Mouse (Mus musculus): ENCODE data around the gene Tmem19. TPM values are rescaled to one million over a fixed set of nuclear protein-coding genes. Genes with fewer than 3 reads are reported as not detected.

Gene Tmem19
- total RNA-seq, 1 experiment = 30.9 TPM

DNA sequence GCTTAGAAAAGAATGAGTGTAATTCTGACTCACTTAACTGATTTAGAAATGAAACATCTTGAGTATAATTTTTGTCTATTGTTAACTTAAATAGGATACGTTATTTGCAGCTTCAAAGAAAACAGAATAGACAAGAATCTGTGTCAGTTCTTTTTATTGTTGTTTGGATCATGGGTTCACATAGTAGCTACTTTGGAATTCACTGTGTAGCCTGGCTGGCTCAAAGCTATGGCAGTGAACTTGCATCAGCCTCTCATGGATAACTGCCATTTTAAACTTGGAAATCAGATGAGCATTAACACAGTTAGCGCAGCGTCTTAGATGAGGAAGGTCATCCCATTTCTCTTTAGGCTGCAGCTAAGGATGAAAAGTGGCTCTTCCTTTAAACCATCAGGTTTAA is 25.6 kb upstream of the Tmem19 start:
- 0 out of 4 replicates have a peak, but pooled peaks cover 0 to 6% of the 10 kb centered on the region in 2 experiments for H3K4me1 ChIP-seq (ENCODE audit: control insufficient read depth in 2 of 2, insufficient read depth in 2 of 2, low read length in 2 of 2, poor library complexity in 1 of 2)
- H3K9ac ChIP-seq (ENCODE audit: insufficient read depth, low read depth, low read length, poor library complexity, severe bottlenecking) = no peak overlapping the region
- H3K9me3 ChIP-seq (ENCODE audit: control insufficient read depth, insufficient read depth, low read depth, low read length) = no peaks in the 10 kb centered on the region
- no peak for TF ChIP-seq ZNF384 (IDR thresholded peaks at IDR 0.05; ENCODE audit: low read depth, low read length)
- no peak for TF ChIP-seq ZC3H11A (IDR thresholded peaks at IDR 0.05; ENCODE audit: borderline replicate concordance, low read depth, low read length)
- TF ChIP-seq CHD2 (IDR thresholded peaks at IDR 0.05; ENCODE audit: low read depth, low read length) = no peak
- no peak for TF ChIP-seq MAFK (IDR thresholded peaks at IDR 0.05; ENCODE audit: insufficient read depth, low read depth, low read length)
- H3K4me3 ChIP-seq (ENCODE audit: insufficient read depth in 1 of 2, low read depth in 1 of 2, low read length in 2 of 2, poor library complexity in 1 of 2, severe bottlenecking in 1 of 2) = no peak overlapping the region
- DNase-seq (ENCODE audit: low read depth, low spot score) = no peak
- in situ Hi-C loops (cut with MboI; ENCODE audit: low sequenced_read_pairs in 2 of 2, unreplicated experiment in 2 of 2) = no loop called here
- H3K27ac ChIP-seq (ENCODE audit: insufficient read depth, low read depth, low read length, poor library complexity, severe bottlenecking) = no peak overlapping the region
- peaks cover 5% of the 10 kb centered on the region for H3K36me3 ChIP-seq (ENCODE audit: control insufficient read depth, insufficient read depth, low read length, poor library complexity, severe bottlenecking)

DNA sequence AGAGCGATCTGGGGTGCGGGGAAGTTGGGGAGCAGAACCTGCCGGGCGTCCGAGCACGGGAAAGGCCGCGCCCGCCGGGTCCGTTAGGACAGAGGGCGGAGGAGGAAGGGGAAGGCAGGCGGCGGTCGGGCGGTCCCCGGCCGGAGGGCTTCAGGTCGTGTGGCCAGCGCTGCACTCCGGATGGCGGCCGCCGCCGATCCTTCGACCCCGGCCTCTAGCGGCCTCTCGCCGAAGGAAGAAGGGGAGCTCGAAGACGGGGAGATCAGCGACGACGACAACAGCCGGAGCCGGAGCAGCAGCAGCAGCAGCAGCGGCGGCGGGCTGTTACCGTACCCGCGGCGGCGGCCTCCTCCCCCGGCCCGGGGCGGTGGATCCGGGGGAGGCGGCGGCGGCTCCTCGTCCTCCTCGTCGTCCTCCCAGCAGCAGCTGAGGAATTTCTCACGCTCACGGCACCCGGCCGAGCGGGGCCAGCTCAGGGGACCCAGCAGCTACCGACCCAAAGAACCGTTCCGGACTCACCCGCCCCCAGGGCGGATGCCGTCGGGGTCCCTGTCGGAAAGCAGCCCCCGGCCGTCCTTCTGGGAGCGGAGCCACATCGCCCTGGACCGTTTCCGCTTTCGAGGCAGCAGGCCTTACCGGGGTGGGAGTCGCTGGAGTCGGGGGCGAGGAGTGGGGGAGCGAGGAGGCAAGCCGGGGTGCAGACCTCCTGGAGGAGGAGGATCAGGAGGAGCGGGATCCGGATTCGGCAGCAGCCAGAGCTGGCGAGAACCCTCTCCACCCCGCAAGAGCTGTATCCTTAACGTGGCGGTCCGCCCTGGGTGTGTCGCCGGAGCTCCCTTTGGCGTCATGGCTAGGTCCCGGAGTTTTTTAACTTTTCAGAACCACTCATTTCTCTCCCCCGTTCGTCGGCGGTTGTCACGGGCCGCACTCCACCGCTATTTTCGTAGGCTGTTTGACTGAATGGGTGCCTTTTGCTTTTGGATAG is 23.0 kb upstream of the Tmem19 start:
- H3K4me3 ChIP-seq (ENCODE audit: insufficient read depth in 1 of 2, low read depth in 1 of 2, low read length in 2 of 2, poor library complexity in 1 of 2, severe bottlenecking in 1 of 2) = peak overlapping the region; percentile 75 to 81
- peaks cover 2% of the 10 kb centered on the region; the same call in 1 of the 2 replicates for H3K36me3 ChIP-seq (ENCODE audit: control insufficient read depth, insufficient read depth, low read length, poor library complexity, severe bottlenecking)
- H3K4me1 ChIP-seq (ENCODE audit: control insufficient read depth in 2 of 2, insufficient read depth in 2 of 2, low read length in 2 of 2, poor library complexity in 1 of 2) = peaks cover 5 to 8% of the 10 kb centered on the region in 2 experiments; a peak in 1 of 4 replicates
- DNase-seq (ENCODE audit: low read depth, low spot score) = no peak
- TF ChIP-seq CHD2 (IDR thresholded peaks at IDR 0.05; ENCODE audit: low read depth, low read length) = no peak
- TF ChIP-seq ZNF384 (IDR thresholded peaks at IDR 0.05; ENCODE audit: low read depth, low read length) = no peak
- no peak for TF ChIP-seq MAFK (IDR thresholded peaks at IDR 0.05; ENCODE audit: insufficient read depth, low read depth, low read length)
- TF ChIP-seq ZC3H11A (IDR thresholded peaks at IDR 0.05; ENCODE audit: borderline replicate concordance, low read depth, low read length) = no peak
- TF ChIP-seq HCFC1 (IDR thresholded peaks at IDR 0.05; ENCODE audit: borderline replicate concordance, insufficient read depth, low read length) = no peak
- in situ Hi-C loops (cut with MboI; ENCODE audit: low sequenced_read_pairs in 2 of 2, unreplicated experiment in 2 of 2) = no loop called here
- peak overlapping the region; percentile 42 for H3K27ac ChIP-seq (ENCODE audit: insufficient read depth, low read depth, low read length, poor library complexity, severe bottlenecking)
- H3K9ac ChIP-seq (ENCODE audit: insufficient read depth, low read depth, low read length, poor library complexity, severe bottlenecking) = peak overlapping the region; percentile 91
- H3K9me3 ChIP-seq (ENCODE audit: control insufficient read depth, insufficient read depth, low read depth, low read length) = no peaks in the 10 kb centered on the region

DNA sequence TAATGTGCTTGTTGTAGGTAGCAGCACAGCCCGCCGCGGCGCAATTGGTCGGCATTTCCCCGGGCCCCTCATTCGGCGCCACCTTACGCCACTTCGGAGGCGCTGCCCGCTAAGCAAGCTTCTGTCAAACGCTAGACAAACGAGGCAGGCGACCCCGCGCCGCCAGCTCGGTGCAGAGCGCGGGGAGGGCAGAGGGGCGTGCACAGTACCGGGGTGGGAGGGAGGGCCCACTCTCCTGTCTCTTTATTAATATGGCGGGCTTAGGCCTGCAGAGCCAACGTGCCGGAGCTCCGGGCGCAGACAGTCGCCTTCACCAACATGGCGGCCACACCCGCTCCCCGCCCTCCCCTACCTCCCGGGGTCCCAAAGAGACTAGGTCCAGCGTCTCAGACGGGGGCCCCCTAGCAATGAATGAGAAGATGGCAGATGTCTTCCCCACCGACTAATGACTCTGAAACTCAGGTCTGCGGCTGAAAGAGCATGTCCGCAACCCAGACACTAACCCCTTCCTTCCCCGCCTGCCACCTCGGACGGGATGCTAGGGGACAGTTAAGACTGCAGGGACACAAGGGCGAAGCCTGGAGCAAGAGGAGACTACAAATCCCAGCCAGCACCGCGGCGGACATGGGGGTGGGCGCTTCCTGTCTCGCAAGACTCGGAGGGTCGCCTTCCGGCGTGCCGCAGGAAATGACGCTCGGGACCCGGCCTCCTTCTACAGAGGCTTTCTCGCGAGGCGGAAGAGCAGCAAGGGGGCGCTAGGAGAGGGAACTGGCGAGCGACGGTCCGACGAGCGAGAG is 22.1 kb upstream of the Tmem19 start, which contains the start of the genes Thap2 and Zfc3h1:
Gene Thap2 (minus strand): TSS at position 223 of the 797 bp plus-strand sequence.
Gene Zfc3h1 (plus strand): TSS at position 739 of the 797 bp plus-strand sequence.
- peak; percentile 90 for TF ChIP-seq CHD2 (IDR thresholded peaks at IDR 0.05; ENCODE audit: low read depth, low read length)
- no peak for TF ChIP-seq ZNF384 (IDR thresholded peaks at IDR 0.05; ENCODE audit: low read depth, low read length)
- peak; percentile 94 for TF ChIP-seq HCFC1 (IDR thresholded peaks at IDR 0.05; ENCODE audit: borderline replicate concordance, insufficient read depth, low read length)
- Histone ChIP-seq H3K9ac (ENCODE audit: insufficient read depth, low read depth, low read length, poor library complexity, severe bottlenecking) (peak within 1 kb of the TSS; percentile 91), H3K36me3 (ENCODE audit: control insufficient read depth, insufficient read depth, low read length, poor library complexity, severe bottlenecking) (peaks cover 2% of the 10 kb centered on the region; the same call in 1 of the 2 replicates), H3K9me3 (ENCODE audit: control insufficient read depth, insufficient read depth, low read depth, low read length) (no peaks in the 10 kb centered on the region), H3K4me3 (ENCODE audit: insufficient read depth in 1 of 2, low read depth in 1 of 2, low read length in 2 of 2, poor library complexity in 1 of 2, severe bottlenecking in 1 of 2) (peak within 1 kb of the TSS; percentile 75 to 81), H3K27ac (ENCODE audit: insufficient read depth, low read depth, low read length, poor library complexity, severe bottlenecking) (peak within 1 kb of the TSS; percentile 81), H3K4me1 (ENCODE audit: control insufficient read depth in 2 of 2, insufficient read depth in 2 of 2, low read length in 2 of 2, poor library complexity in 1 of 2) (peaks cover 5 to 8% of the 10 kb centered on the region in 2 experiments; a peak in 1 of 4 replicates)
- in situ Hi-C loops (cut with MboI; ENCODE audit: low sequenced_read_pairs in 2 of 2, unreplicated experiment in 2 of 2) = no loop called here
- DNase-seq (ENCODE audit: low read depth, low spot score) = peak; percentile 95

DNA sequence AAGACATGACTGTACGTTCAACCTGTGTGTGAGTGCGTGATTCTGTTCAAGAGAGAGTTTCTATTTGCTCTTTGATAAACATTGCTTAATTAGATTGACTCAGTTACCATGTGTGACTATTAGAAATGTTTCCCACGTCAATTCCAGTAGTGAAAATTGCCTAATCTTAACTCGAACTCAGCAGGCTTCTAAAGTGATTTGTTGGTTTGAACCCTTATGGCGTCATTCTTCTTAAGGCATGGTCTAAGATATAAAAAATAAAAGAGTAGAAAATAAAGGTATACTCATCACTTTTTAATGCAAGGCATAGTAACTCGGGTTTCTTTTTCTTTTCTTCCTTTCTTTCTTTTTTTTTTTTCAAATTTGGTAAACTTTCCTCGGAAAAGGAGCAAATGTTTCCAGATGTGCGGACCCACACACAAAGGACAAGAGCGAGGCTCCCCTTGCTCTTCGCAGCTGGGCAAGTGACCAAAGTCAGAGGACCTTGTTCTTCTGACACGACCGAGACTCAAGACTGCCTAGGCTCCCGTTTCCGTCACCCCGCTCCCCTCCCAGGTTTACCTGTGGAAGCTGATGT is 21.4 kb upstream of the Tmem19 start:
- DNase-seq (ENCODE audit: low read depth, low spot score) = no peak
- in situ Hi-C loops (cut with MboI; ENCODE audit: low sequenced_read_pairs in 2 of 2, unreplicated experiment in 2 of 2) = no loop called here
- peak overlapping the region; percentile 91 for H3K9ac ChIP-seq (ENCODE audit: insufficient read depth, low read depth, low read length, poor library complexity, severe bottlenecking)

More for the DNA sequence above, 21.4 kb upstream of the Tmem19 start:
- no peaks in the 10 kb centered on the region for H3K9me3 ChIP-seq (ENCODE audit: control insufficient read depth, insufficient read depth, low read depth, low read length)
- H3K36me3 ChIP-seq (ENCODE audit: control insufficient read depth, insufficient read depth, low read length, poor library complexity, severe bottlenecking) = peaks cover 2% of the 10 kb centered on the region; the same call in 1 of the 2 replicates
- peaks cover 5 to 8% of the 10 kb centered on the region in 2 experiments; a peak in 1 of 4 replicates for H3K4me1 ChIP-seq (ENCODE audit: control insufficient read depth in 2 of 2, insufficient read depth in 2 of 2, low read length in 2 of 2, poor library complexity in 1 of 2)
- H3K27ac ChIP-seq (ENCODE audit: insufficient read depth, low read depth, low read length, poor library complexity, severe bottlenecking) = peak overlapping the region; percentile 81
- H3K4me3 ChIP-seq (ENCODE audit: insufficient read depth in 1 of 2, low read depth in 1 of 2, low read length in 2 of 2, poor library complexity in 1 of 2, severe bottlenecking in 1 of 2) = peak overlapping the region; percentile 75 to 81
- TF ChIP-seq MAFK (IDR thresholded peaks at IDR 0.05; ENCODE audit: insufficient read depth, low read depth, low read length) (no peak), CHD2 (IDR thresholded peaks at IDR 0.05; ENCODE audit: low read depth, low read length) (no peak), ZNF384 (IDR thresholded peaks at IDR 0.05; ENCODE audit: low read depth, low read length) (no peak), ZC3H11A (IDR thresholded peaks at IDR 0.05; ENCODE audit: borderline replicate concordance, low read depth, low read length) (no peak), HCFC1 (IDR thresholded peaks at IDR 0.05; ENCODE audit: borderline replicate concordance, insufficient read depth, low read length) (no peak)

Measured in ES-E14 (cell line).